Mouse (Mus musculus) limb, embryonic 13.5 days (tissue): ENCODE results near the gene Fndc3b. TPM values are rescaled to one million over a fixed set of nuclear protein-coding genes. Genes with fewer than 3 reads are reported as not detected.

ENCODE experiments used
- ATAC-seq: fragments of 200-750 bp; cut with Nextera tagmentation; 2 replicates; pipeline ENCODE4 v1.8.0; 2017; ENCODE audit warnings: low read depth, moderate number of reproducible peaks, moderate TSS enrichment; ENCODE audit not compliant: low FRiP score
- H3K27ac ChIP-seq: fragments of 300-500 bp; sonication (generic); 2 replicates; pipeline ENCODE4 v1.5.1; 2015; ENCODE audit warnings: inconsistent platforms, mild to moderate bottlenecking, moderate library complexity
- H3K27me3 ChIP-seq: fragments of 300-500 bp; sonication (generic); 2 replicates; pipeline ENCODE4 v1.6.1; 2015; ENCODE audit warnings: mild to moderate bottlenecking, inconsistent platforms
- H3K36me3 ChIP-seq: fragments of 300-500 bp; sonication (generic); 2 replicates; pipeline ENCODE4 v1.6.1; 2015; ENCODE audit warnings: inconsistent platforms, mild to moderate bottlenecking, moderate library complexity
- H3K4me1 ChIP-seq: fragments of 300-500 bp; sonication (generic); 2 replicates; pipeline ENCODE4 v1.6.1; 2015; ENCODE audit warnings: inconsistent platforms
- H3K4me2 ChIP-seq: fragments of 300-500 bp; sonication (generic); replicated peaks from 2 replicates; pipeline ENCODE4 v1.6.1; 2015; ENCODE audit warnings: inconsistent platforms, mild to moderate bottlenecking, moderate library complexity
- H3K4me3 ChIP-seq: fragments of 300-500 bp; sonication (generic); 2 replicates; pipeline ENCODE4 v1.5.1; 2015; ENCODE audit warnings: moderate library complexity, mild to moderate bottlenecking, inconsistent platforms
- H3K9ac ChIP-seq: fragments of 300-500 bp; sonication (generic); 2 replicates; pipeline ENCODE4 v1.6.1; 2015; ENCODE audit warnings: mild to moderate bottlenecking, inconsistent platforms
- H3K9me3 ChIP-seq: fragments of 300-500 bp; sonication (generic); 2 replicates; pipeline ENCODE4 v1.6.1; 2016; ENCODE audit warnings: inconsistent platforms
- WGBS: fragments of 180-500 bp; shearing (Covaris S2); methylation state at CpG from one replicate; pipeline ENCODE4 v1.1.7; 2015; 5-methylcytosine and 5-hydroxymethylcytosine counted together
- polyA plus RNA-seq: library from polyadenylated mRNA; unstranded; fragments of >200 nt; fragmentation: Nextera tagmentation; extraction: Ambion mirVana; gene quantifications from 2 replicates; pipeline ENCODE4 v1.2.1, GENCODE M21; 2015

Fndc3b gene
- 31.4 and 32.1 TPM in 2 replicates for polyA plus RNA-seq

- Histone ChIP-seq H3K4me2 (peak within 1 kb of the TSS; percentile 81), H3K4me1 (peaks cover 30% of the 10 kb centered on the region), H3K9ac (peak within 1 kb of the TSS; percentile 97), H3K36me3 (no peaks in the 10 kb centered on the region), H3K27me3 (no peaks in the 10 kb centered on the region), H3K9me3 (no peaks in the 10 kb centered on the region), H3K27ac (peak within 1 kb of the TSS; percentile 99), H3K4me3 (peak within 1 kb of the TSS; percentile 87)
- under 1% methylated on average over 83 of the region's 90 CpGs for WGBS
- peak; percentile 91 for ATAC-seq
Measured at GRCm38 (mm10) chr3:27710648-27711428, at the start of gene Fndc3b. Fndc3b (minus strand) TSS chr3:27711307.

- WGBS, result 53% methylated on average over 2 of the region's 2 CpGs
- no peak overlapping the region for H3K27ac ChIP-seq
- H3K9me3 ChIP-seq, result no peaks in the 10 kb centered on the region
Measured at GRCm38 (mm10) chr3:27760278-27760677, 49.2 kb upstream of the Fndc3b start.

GRCm38 (mm10) chr3:27758976-27759375 lies 47.9 kb upstream of the Fndc3b start:
- 15% methylated on average over 6 of the region's 6 CpGs for WGBS
- Histone ChIP-seq H3K4me2 (peak overlapping the region; percentile 21; the same call in 1 of the 2 replicates), H3K4me1 (peaks cover 15% of the 10 kb centered on the region), H3K27me3 (no peaks in the 10 kb centered on the region), H3K9me3 (no peaks in the 10 kb centered on the region), H3K9ac (no peak overlapping the region), H3K36me3 (no peaks in the 10 kb centered on the region), H3K4me3 (no peak overlapping the region), H3K27ac (peak overlapping the region; percentile 11; the same call in 1 of the 2 replicates)
- ATAC-seq, result peak; percentile 68

More at GRCm38 (mm10) chr3:27760278-27760677, 49.2 kb upstream of the Fndc3b start:
- H3K36me3 ChIP-seq, result no peaks in the 10 kb centered on the region
- no peak for ATAC-seq
- H3K4me1 ChIP-seq, result peaks cover 15% of the 10 kb centered on the region
- no peak overlapping the region for H3K4me2 ChIP-seq
- no peak overlapping the region for H3K9ac ChIP-seq
- H3K27me3 ChIP-seq, result no peaks in the 10 kb centered on the region
- H3K4me3 ChIP-seq, result no peak overlapping the region

- no peak overlapping the region for H3K4me3 ChIP-seq
- no peaks in the 10 kb centered on the region for H3K9me3 ChIP-seq
- H3K4me2 ChIP-seq, result no peak overlapping the region
- 75% methylated on average over 5 of the region's 5 CpGs for WGBS
- ATAC-seq, result no peak
- no peaks in the 10 kb centered on the region for H3K36me3 ChIP-seq
- no peaks in the 10 kb centered on the region for H3K4me1 ChIP-seq
- H3K27me3 ChIP-seq, result no peaks in the 10 kb centered on the region
- no peak overlapping the region for H3K9ac ChIP-seq
- no peak overlapping the region for H3K27ac ChIP-seq
Measured at GRCm38 (mm10) chr3:27751657-27752056, 40.5 kb upstream of the Fndc3b start.

- Histone ChIP-seq H3K4me3 (no peak overlapping the region), H3K4me1 (no peaks in the 10 kb centered on the region), H3K4me2 (no peak overlapping the region), H3K27me3 (no peaks in the 10 kb centered on the region), H3K9me3 (no peaks in the 10 kb centered on the region), H3K27ac (no peak overlapping the region), H3K36me3 (no peaks in the 10 kb centered on the region), H3K9ac (no peak overlapping the region)
- 88% methylated on average over 5 of the region's 5 CpGs for WGBS
- no peak for ATAC-seq
Measured at GRCm38 (mm10) chr3:27751156-27751555, 40.0 kb upstream of the Fndc3b start.

GRCm38 (mm10) chr3:27745651-27746050 lies 34.5 kb upstream of the Fndc3b start:
- Histone ChIP-seq H3K4me2 (no peak overlapping the region), H3K9me3 (no peaks in the 10 kb centered on the region), H3K27me3 (no peaks in the 10 kb centered on the region), H3K4me1 (no peaks in the 10 kb centered on the region), H3K4me3 (no peak overlapping the region), H3K36me3 (no peaks in the 10 kb centered on the region), H3K9ac (no peak overlapping the region), H3K27ac (no peak overlapping the region)
- 94% methylated on average over 9 of the region's 9 CpGs for WGBS
- no peak for ATAC-seq

GRCm38 (mm10) chr3:27744754-27745153 lies 33.6 kb upstream of the Fndc3b start:
- no peak for ATAC-seq

GRCm38 (mm10) chr3:27743271-27744145 lies 32.4 kb upstream of the Fndc3b start:
- H3K9ac ChIP-seq, result no peak overlapping the region
- no peaks in the 10 kb centered on the region for H3K4me1 ChIP-seq
- no peaks in the 10 kb centered on the region for H3K36me3 ChIP-seq
- ATAC-seq, result no peak
- H3K27me3 ChIP-seq, result no peaks in the 10 kb centered on the region
- no peak overlapping the region for H3K4me3 ChIP-seq
- no peaks in the 10 kb centered on the region for H3K9me3 ChIP-seq
- 79% methylated on average over 9 of the region's 9 CpGs for WGBS
- no peak overlapping the region for H3K27ac ChIP-seq
- H3K4me2 ChIP-seq, result no peak overlapping the region

More at GRCm38 (mm10) chr3:27744754-27745153, 33.6 kb upstream of the Fndc3b start:
- Histone ChIP-seq H3K36me3 (no peaks in the 10 kb centered on the region), H3K9ac (no peak overlapping the region), H3K9me3 (no peaks in the 10 kb centered on the region), H3K27me3 (no peaks in the 10 kb centered on the region), H3K4me3 (no peak overlapping the region), H3K4me1 (no peaks in the 10 kb centered on the region), H3K27ac (no peak overlapping the region), H3K4me2 (no peak overlapping the region)
- 59% methylated on average over 7 of the region's 7 CpGs for WGBS

GRCm38 (mm10) chr3:27742124-27742523 lies 31.0 kb upstream of the Fndc3b start:
- H3K27me3 ChIP-seq, result no peaks in the 10 kb centered on the region
- no peak overlapping the region for H3K4me3 ChIP-seq
- no peaks in the 10 kb centered on the region for H3K4me1 ChIP-seq
- H3K9ac ChIP-seq, result no peak overlapping the region
- H3K27ac ChIP-seq, result no peak overlapping the region
- H3K36me3 ChIP-seq, result no peaks in the 10 kb centered on the region
- no peak overlapping the region for H3K4me2 ChIP-seq
- no peak for ATAC-seq
- 69% methylated on average over 2 of the region's 2 CpGs for WGBS
- no peaks in the 10 kb centered on the region for H3K9me3 ChIP-seq

- no peak for ATAC-seq
- Histone ChIP-seq H3K27ac (no peak overlapping the region), H3K9ac (no peak overlapping the region), H3K9me3 (no peaks in the 10 kb centered on the region), H3K4me1 (peaks cover 4% of the 10 kb centered on the region; the same call in 1 of the 2 replicates), H3K4me2 (no peak overlapping the region), H3K36me3 (no peaks in the 10 kb centered on the region), H3K4me3 (no peak overlapping the region), H3K27me3 (no peaks in the 10 kb centered on the region)
- WGBS, result 87% methylated on average over 7 of the region's 7 CpGs
Measured at GRCm38 (mm10) chr3:27740136-27740535, 29.0 kb upstream of the Fndc3b start.

GRCm38 (mm10) chr3:27736180-27736579 lies 25.1 kb upstream of the Fndc3b start:
- H3K9me3 ChIP-seq, result no peaks in the 10 kb centered on the region
- 31% methylated on average over 9 of the region's 9 CpGs for WGBS
- no peak for ATAC-seq
- H3K27ac ChIP-seq, result no peak overlapping the region
- H3K36me3 ChIP-seq, result no peaks in the 10 kb centered on the region
- peaks cover 4% of the 10 kb centered on the region; the same call in 1 of the 2 replicates for H3K4me1 ChIP-seq
- H3K4me3 ChIP-seq, result no peak overlapping the region; the same call in 1 of the 2 replicates
- peak overlapping the region; percentile 14; the same call in 1 of the 2 replicates for H3K4me2 ChIP-seq
- no peaks in the 10 kb centered on the region for H3K27me3 ChIP-seq
- no peak overlapping the region for H3K9ac ChIP-seq

- 62% methylated on average over 5 of the region's 5 CpGs for WGBS
- H3K36me3 ChIP-seq, result no peaks in the 10 kb centered on the region
- ATAC-seq, result no peak
- peaks cover 4% of the 10 kb centered on the region; the same call in 1 of the 2 replicates for H3K4me1 ChIP-seq
- H3K27ac ChIP-seq, result no peak overlapping the region
- no peak overlapping the region for H3K9ac ChIP-seq
- no peaks in the 10 kb centered on the region for H3K27me3 ChIP-seq
- no peak overlapping the region for H3K4me3 ChIP-seq
- H3K4me2 ChIP-seq, result no peak overlapping the region
- H3K9me3 ChIP-seq, result no peaks in the 10 kb centered on the region
Measured at GRCm38 (mm10) chr3:27735113-27735512, 24.0 kb upstream of the Fndc3b start.
